Mouse (Mus musculus) lung, adult 10 weeks (tissue): ENCODE measurements around the gene Kng2. TPM values are rescaled to one million over a fixed set of nuclear protein-coding genes. Genes with fewer than 3 reads are reported as not detected.

ENCODE experiments used
- polyA plus RNA-seq: library from polyadenylated mRNA; stranded (reverse); fragments of 350-450 nt; fragmentation: Illumina TruSeq; extraction: RNeasy Lipid Tissue Mini Kit (QIAGEN cat#74804); gene quantifications from one replicate; pipeline ENCODE4 v1.2.3, GENCODE M21; 2014; ENCODE audit warnings: low read depth, low replicate concordance; ENCODE audit not compliant: insufficient read depth

The Kng2 gene
- polyA plus RNA-seq: 0.44 TPM

DNA sequence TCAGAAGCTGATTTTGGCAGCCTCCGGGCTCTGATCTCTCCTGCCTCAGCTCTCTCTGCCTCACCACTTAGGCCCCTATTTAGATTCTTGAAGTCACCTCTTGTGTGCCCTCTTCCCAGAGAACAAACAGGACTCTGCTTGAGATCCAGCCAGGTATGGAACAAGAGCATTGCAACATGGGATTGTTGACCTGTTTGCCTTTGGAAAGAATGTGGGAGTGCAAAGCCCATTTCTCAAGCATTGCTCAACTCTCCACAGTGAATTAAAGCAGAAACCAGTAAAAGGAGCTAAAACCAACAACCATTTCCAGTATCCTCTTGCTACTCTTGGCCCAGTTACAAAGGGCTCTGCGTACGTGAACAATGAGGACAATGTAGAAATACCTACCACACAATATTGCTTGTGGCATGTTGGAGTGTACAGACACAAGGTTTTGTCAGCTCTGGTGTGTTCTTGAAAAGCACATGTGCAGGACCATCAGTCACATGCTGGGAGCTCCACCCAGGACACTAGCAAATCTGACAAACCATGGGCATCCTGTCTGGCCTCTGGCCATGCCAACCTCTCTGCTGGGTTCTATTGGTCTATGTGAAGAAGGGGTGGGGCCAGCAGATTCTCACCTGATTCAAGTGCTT is at the start of gene Kng2:
TSS of gene Kng2 (minus strand) at position 517 of the 635 bp plus-strand sequence.

DNA sequence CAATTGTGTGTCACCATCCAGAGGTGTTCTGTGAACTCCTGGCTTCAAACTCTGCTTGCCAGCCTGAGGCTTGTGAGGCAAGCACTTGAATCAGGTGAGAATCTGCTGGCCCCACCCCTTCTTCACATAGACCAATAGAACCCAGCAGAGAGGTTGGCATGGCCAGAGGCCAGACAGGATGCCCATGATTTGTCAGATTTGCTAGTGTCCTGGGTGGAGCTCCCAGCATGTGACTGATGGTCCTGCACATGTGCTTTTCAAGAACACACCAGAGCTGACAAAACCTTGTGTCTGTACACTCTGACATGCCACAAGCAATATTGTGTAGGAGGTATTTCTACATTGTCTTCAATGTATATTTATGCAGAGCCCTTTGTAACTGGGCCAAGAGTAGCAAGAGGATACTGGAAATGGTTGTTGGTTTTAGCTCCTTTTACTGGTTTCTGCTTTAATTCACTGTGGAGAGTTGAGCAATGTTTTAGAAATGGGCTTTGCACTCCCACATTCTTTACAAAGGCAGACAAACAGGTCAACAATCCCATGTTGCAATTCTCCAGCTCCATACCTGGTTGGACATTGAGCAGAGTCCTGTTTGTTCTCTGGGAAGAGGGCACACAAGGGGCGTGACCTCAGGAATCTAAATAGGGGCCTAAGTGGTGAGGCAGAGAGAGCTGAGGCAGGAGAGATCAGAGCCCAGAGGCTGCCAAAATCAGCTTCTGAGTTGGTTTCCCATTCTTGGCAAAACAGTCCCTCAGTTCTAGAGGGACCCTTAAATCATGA is 28.6 kb upstream of the Kng2 start, which contains the start of gene Kng1:
TSS of gene Kng1 (plus strand) at position 198 of the 780 bp plus-strand sequence.

DNA sequence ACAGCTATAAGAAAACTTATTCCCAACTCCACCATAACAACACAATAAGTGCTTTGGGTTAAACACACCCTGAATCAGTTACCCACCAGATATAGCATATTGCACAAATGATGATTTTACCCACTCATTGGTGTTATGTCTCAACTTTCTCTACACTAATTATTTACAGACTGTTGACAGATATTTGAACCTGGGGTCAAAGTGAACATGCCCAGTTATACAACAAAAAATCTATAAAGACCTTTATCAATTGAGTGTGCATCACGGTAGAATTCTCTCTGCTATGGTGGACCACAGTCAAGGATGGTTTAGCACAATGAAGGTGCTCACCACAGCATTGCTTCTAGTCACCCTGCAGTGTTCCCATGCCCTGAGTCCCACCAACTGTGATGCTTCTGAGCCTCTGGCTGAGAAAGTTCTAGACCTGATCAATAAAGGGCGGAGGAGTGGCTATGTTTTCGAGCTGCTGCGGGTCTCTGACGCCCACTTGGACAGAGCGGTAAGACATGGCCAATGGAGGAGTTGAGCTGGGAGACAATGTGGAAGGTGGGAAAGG is 78.4 kb downstream of the Kng2 start, which contains the start of gene Hrg:
TSS of gene Hrg (plus strand) at position 233 of the 556 bp plus-strand sequence.

Other genes with a start within 250 kb of the Kng2 start
- not detected for gene Crygs, start 217.9 kb downstream of the Kng2 start, polyA plus RNA-seq
- 7.0 TPM for gene Tbccd1, start 171.8 kb downstream of the Kng2 start, polyA plus RNA-seq
- 54.6 TPM for gene Dnajb11, start 171.6 kb downstream of the Kng2 start, polyA plus RNA-seq
- gene Ahsg, start 138.2 kb downstream of the Kng2 start, polyA plus RNA-seq: 1.4 TPM
- 5.4 TPM for gene Fetub, start 111.1 kb downstream of the Kng2 start, polyA plus RNA-seq
- gene Hrg, start 78.4 kb downstream of the Kng2 start, polyA plus RNA-seq: not detected
- not detected for gene Kng1, start 28.4 kb upstream of the Kng2 start, polyA plus RNA-seq
- 435 TPM for gene Eif4a2, start 78.0 kb upstream of the Kng2 start, polyA plus RNA-seq
- 9.5 TPM for gene Rfc4, start 98.3 kb upstream of the Kng2 start, polyA plus RNA-seq
- gene Adipoq, start 117.1 kb upstream of the Kng2 start, polyA plus RNA-seq: 96.8 TPM
- 18.6 TPM for gene St6gal1, start 195.3 kb upstream of the Kng2 start, polyA plus RNA-seq